Mouse (Mus musculus) embryo, embryonic 9.5 days (tissue): ENCODE measurements around the gene Zfpl1.
"Not testable (repeated sequence)": the region's sequence is repeated elsewhere in the genome, so short reads cannot be mapped to it uniquely, and the experiment has no call there.

Experiments
- DNase-seq: peaks from one replicate; pipeline ENCODE4 v3.0.0-alpha.2; 2017; ENCODE audit errors: extremely low spot score

Zfpl1 gene

DNA sequence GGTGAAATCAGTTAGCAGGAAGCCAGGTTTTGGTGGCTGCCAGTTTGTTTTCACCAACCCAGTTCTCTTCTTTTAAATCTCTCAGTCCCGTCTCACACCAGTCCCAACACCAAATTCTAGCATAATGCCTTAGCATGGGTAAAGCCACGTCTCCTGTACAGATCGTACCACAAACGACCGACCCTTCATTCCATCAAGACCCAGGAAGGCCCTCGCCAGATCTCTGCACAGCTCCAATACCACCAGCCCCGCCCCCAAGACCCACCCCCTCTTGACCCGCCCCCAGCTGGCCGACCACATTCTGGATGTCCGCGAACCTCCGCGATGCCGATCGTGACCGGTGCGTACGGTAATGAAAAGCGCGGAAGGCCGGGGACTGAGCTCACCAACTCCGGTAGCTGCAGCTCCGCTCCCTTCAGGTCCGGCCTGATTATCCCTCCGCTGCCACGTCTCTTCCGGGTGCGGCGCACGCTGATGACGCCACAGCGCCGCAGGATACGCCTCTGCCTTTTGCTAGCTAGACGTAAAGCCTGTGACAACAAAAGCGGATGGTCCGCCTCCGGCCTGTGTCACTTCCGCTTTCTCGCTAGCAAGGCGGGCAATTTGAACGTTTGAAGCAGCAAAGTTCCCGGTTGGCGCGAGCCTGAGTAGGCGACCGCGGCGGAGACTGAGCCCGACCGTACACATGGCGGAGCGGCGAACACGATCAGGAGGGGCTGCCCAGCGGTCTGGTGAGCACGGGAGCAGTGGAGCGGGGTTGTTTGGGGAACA lies at the start of gene Zfpl1, which contains the start of gene Cdca5:
Gene Zfpl1 (minus strand): TSS at position 479 of the 771 bp plus-strand sequence.
Gene Cdca5 (plus strand): TSS at position 506 of the 771 bp plus-strand sequence.
- DNase-seq, result peak; percentile 97

DNA sequence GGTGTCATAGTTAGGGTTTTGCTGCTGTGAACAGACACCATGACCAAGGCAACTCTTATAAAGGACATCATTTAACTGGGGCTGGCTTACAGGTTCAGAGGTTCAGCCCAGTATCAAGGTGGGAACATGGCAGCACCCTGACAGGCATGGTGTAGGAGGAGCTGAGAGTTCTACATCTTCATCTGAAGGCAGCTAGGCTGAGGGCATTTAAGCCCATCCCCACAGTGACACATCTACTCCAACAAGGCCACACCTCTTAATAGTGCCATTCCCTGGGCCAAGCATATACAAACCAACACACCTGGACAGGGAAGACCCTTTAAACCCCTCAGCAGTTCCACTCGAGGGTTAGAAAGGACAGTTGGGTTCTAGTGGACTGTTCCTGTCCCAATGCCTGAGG lies 48.4 kb upstream of the Zfpl1 start:
- not testable (repeated sequence) for DNase-seq

DNA sequence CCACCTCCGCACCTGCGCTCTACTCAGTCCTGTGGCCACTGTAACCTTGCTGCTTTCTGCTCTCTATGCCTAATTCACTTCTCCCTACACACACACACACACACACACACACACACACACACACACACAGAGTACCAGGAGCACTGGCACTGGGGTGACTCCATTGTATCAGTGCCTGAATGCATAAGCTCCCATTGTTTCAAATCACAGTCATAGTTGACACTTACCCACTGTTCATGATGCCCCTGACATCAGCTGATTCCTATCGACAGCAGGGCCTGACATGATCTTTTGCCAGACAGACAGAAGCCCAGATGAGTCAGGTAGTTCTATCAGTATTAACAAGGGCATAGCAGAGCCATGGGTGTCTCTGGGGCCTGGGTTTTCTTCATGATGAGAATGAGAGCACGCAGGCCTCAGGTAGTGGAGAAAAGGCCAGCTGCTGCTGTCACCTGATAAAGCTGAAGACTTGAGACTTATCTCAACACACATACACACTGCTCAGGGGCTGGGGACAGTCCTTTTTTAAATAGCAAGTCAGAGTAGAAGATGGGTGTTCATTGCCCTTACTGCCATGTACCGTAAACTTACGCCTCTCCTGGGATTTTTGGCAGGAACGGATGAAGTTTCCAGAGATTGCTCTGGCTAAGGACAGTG lies 47.5 kb upstream of the Zfpl1 start:
- DNase-seq, result no peak

DNA sequence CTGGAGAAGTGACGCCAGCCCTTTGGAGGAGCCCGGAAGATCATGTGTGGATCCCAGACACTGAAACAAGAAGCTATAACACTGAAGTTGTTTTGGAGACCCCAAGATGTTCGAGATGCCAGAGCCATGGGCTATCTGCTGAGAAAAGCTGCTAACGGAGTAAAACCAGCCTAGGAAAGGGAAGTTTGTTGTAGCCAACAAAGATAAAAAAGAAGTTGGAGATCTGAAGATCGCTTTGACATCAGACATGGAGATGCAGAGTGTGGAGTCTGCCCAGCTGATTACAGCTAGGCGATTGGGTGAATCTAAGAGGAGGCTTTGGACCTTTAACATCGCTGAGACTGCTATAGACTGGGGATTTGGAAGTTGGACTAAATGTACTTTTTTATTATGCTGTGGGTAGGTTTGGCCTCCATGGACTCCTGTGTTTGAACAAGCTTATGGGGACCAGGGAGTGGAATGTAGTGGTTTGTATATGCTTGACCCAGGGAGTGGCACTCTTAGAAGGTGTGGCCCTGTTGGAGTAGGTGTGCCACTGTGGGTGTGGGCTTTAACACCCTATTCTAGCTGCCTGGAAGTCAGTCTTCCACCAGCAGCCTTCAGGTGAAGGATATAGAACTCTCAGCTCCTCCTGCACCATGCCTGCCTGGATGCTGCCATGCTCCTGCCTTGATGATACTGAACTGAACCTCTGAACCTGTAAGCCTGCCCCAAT lies 45.8 kb upstream of the Zfpl1 start:
- not testable (repeated sequence) for DNase-seq

DNA sequence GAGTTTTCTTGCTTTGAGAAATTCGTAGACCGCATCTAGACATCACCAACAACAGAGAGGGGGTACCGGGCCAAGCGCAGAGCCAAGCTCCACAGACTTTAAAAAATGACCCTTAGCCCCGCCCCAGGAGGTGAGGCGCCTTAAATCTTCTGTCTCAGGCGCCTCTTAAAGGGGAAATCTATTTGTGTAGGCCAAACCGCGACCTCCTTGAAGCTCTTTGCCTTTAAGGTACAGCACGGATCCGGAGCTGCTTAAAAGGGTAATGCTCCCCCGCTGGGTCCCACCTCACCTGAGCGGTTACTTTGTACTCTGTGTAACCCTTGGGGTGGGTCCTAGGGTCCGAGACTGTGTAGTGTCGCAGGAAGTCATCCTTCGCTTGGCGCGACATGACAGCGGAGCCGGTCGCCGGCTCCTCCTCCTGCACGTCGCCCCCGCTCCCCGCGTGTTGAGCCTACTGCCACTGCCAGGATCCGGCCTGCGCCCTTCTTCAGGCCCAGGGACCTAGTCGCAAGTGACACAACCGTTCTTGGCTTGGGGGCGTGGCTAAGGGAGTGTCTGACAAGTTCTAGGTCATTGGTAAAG lies 43.1 kb upstream of the Zfpl1 start, which contains the start of gene Snx15:
Gene Snx15 (minus strand): TSS at position 545 of the 582 bp plus-strand sequence.
- DNase-seq, result peak; percentile 91

DNA sequence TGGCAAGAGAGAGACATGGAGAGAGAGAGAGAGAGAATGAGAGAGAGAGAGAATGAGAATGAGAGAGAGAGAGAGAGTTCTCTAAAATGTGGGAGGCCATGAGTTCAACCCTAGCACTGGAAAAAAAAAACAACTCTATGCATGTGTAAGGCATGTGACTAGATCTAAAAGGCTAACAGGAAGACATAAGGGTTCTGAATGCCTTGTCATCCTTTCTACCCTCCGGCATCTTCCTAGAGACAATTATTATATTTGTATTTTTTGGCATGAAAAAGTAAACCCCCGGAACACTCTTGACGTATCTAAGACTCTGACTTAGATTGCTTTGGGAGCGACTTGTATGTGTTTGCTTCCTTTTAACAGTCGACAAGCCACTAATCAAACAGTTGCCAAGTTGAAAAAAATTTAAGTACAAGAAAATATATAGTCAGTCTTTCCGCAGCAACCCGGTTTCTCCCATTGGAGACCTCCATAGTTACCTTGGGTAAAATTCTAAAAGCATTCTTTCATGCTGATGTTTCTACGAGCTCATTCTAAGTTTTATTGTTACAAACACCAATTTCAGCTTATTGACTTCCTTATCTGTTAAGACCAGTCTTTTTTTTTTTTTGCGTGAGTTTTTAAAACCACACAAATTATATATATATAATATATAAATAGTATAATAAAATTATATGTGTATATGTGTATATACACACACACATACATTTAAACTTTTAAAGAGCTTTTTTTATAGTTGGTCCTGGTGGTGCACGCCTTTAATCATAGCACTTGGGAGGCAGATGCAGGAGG lies 42.2 kb upstream of the Zfpl1 start:
- no peak for DNase-seq

DNA sequence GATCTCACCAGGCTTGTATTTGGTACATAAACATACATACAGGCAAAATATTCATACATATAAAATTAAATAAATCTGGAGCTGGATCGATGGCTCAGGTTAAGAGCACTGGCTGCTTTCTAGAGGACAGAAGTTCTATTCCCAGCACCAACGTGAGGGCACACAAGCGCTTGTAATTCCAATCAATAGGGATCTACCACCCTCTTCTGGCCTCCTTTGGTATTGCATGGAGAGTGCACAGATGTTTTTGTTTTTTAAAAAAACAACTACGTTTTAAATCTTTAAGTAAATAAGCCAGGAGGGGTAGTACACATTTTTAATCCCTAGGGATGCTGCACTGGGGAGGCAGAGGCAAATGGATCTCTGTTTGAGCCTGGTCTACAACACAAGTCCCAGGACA lies 41.5 kb upstream of the Zfpl1 start:
- DNase-seq, result peak; percentile 53

DNA sequence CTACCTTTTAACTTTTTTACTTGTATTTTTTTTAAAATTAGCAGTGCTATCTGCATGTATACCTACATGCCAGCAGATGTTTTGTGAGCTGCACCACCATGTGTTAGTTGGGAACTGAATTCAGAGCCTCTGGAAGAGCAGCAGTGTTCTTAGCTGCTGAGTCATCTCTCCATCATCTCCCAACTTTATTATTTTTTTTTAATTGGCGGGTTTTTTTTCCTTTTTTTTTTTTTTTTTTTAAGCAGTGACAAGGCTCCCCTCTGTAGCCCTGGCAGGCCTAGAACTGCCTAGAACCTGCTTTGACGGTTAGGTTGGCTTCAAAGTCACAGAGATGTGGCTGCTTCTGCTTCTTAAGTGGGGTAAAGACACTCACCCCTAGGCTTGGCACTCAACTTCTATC lies 40.1 kb upstream of the Zfpl1 start:
- DNase-seq, result no peak

DNA sequence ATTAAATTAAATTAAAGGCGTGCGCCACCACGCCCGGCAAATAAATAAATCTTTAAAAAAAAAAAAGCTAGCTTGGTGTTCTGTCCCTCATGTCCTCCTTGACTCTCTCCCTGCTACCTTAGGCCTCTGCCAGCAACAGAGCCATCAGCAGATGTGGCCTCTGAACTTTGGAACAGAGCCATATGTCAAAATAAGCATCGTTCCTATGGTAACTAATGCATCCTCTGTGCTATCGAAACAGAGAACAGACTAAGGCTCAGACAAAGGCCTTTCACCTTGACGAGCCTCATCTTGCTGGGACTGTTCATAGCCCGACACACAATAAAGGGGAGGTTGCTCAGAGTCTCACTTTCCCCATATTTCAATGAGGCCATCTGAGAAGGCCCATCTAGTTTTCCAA lies 38.6 kb upstream of the Zfpl1 start:
- DNase-seq, result peak; percentile 28

DNA sequence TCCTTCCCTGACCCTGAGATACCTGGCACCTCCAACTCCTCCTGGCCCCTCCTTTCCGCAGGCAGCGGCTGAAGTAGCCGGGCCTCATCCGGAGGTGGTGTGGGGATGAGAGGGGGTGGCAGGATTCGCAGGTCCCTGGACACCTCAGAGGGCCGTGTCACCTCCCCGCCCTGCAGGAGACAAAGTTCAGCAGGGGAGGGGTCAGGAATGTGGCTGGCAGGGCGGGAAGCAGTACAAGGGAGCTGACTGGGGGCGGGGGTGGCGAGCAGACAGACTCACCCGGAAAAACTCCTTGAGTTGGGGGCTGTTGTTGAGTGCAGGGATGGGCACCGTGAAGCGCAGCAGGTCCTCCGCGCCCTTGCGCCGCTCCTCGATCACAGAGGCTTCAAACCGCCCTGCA lies 37.0 kb upstream of the Zfpl1 start:
- no peak for DNase-seq

DNA sequence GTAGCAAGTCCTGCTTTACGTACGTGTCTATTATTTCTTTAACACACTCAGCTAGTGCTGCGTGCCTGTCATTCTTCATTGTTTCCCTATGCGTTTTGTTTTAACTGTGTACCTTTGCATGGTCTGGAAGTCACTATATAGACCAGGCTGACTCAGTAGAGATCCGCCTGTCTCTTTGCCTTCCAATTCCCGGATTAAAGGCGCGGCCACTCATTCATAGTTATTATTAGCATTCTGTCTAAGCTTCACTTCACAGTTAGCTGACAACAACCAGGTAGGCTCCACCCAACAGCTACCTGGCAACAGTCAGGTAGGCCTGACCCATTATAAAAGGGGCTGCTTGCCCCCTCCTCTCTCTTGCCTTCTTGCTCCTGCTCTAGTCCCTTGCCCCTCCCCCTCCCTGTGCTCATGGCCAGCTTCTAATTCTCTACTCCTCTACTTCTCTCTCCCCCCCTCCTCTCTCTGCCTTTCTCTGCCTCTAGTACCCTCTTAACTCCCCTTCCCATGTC lies 34.0 kb upstream of the Zfpl1 start:
- no peak for DNase-seq

DNA sequence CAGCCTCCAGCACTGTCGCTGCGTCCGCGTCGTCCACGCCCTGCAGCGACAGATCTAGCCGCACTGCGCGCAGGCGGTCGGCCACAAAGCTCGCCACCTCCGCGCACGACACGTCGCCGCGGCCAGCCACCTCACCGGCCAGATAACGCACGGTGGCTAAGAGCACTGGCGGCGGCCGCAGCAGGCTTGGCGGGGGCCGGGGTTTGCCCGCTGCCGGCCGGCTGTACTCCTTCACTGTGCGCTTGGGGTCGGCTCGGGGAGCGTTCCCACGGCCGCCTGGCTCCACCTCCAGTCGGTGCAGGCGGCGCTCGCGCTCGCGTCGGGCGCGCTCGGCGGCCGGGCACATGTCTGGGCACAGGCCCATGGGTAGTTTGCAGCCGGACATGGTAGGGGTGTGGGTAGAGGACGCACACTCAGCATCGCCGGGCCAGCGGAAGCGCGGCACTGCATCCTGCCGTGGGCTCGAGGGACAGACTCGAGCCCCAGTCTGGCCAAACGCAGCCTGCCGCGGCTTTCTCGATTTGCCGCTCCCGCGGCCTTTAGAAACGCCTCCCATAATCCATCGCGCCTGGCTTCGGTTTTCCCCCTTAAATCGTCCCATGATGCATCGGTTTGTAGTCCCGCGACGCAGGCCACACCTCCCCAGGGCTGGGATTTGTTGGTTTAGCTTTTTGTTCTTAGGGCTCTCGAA lies 33.4 kb upstream of the Zfpl1 start, which contains the start of gene Sac3d1:
Gene Sac3d1 (minus strand): TSS at position 665 of the 691 bp plus-strand sequence.
- peak; percentile 91 for DNase-seq

DNA sequence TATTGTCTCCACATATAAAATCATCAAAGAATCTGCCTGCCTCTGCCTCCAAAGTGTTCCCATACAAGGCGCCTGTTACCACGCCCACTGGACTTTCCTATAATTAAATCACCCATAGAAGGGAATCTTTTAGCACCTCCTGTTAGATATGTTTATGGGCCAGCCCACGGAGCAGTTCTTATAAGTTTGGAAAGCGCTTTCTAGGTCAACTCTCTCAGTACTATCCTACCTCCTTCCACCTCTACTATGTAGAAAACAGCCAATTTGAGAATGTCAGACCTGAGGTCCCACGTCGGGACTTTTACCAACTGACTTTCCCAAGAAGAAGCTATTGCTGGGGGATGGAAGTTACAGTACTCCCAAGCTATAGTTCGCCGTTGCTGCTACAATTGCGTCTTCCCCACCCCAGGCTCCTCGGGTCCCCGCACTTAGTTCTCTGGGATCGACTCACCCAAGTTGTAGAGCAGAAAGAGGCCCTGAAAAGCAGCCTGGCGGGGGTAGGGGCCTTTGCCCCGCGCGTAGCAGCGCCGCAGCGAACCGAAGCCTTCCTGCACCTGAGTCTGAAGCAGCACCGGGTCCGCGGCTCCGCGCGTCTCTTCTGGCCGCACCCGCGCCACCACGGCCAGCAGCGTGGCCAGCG lies 32.7 kb upstream of the Zfpl1 start:
- DNase-seq, result no peak

DNA sequence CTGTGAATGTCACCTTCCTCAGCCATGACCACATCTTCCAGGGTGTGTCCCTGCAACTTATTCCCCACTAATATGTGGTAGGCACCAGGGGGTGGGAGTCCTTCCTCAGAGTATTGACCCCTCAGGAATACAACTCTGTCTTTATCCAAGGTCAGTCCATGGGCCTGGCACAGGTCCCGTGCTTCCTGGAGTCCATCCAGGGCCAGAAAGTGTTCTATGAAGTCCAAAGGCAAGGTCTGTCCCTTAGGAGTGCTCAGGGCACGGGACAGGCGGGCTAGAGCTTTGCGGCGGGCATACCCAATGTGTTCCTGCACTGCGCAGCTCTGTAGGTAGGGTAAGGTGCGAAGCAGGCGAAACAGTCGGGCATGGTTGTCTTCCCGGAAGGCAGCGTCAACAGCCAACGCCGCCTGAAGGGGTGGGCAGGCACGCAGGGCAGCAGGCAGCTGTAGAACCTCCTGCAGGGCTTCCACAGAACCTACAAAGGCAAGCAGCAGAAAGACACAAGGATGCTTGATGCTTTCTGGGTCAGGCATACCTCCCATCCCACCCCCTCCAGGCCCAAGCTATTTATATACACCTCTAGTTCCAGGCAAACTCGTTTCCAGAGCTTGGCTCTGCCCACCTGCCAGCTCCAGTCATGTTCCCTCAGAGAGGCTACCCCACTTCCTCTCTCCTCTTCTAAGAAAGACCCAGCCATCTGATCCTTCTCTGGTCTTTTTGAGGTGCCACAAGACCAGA lies 31.5 kb upstream of the Zfpl1 start:
- no peak for DNase-seq

DNA sequence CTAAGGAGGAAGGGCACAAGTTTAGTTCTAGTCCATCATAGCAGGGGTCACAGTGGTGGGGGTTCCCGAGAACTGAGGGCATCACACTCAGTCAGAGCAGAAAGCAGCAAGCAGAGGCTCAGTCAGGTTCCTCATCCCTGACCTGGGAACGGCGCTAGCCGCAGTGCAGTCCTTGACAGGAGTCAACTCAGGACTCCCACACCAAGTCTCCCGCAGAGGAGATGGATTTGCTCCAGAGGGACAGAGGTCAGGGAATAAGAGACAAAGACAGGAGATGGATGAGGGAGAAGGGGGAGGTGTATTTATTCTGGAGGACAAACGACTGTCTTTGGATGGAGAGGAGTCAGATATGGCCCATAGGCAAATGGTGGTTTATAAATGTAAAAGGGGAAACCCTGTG lies 28.4 kb upstream of the Zfpl1 start:
- DNase-seq, result no peak

DNA sequence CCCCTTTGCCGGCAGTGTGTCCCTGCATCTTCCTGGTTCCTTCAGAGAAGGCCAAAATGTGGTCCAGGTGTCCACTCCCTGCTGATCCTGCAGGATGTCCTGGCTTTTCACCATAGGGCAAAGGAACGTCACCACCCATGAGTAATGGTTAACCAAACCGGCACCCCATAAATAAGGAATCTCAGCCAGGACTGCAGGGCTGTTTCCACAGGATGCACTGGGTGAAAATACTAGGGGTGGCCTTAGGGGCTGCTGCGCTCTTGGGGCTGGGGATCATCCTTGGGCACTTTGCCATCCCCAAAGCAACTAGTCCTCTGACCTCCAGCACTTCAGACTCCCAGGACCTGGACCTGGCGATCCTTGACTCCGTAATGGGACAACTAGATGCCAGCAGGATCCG lies 20.8 kb upstream of the Zfpl1 start, which contains the start of gene Naaladl1:
Gene Naaladl1 (plus strand): TSS at position 197 of the 400 bp plus-strand sequence.
- no peak for DNase-seq

DNA sequence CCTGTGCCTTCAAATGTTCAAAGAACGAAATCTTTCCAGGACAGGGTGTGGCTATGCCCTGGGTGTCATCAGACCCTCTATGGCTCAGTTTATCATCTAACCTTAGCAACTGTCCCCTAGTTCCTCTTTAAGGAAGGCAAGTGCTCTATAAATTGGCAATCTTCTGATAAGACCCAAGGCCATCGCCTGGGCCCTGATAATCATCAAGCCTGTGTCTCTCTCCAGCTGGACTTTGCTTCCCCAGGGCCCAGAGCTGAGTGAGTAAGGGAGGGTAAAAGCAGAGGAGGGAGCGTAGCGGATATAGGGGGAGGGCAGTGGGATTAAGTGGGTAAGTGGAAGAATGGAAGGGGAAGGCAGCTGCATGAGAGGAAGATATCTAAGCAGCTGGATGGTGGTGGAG lies 19.7 kb upstream of the Zfpl1 start:
- no peak for DNase-seq

DNA sequence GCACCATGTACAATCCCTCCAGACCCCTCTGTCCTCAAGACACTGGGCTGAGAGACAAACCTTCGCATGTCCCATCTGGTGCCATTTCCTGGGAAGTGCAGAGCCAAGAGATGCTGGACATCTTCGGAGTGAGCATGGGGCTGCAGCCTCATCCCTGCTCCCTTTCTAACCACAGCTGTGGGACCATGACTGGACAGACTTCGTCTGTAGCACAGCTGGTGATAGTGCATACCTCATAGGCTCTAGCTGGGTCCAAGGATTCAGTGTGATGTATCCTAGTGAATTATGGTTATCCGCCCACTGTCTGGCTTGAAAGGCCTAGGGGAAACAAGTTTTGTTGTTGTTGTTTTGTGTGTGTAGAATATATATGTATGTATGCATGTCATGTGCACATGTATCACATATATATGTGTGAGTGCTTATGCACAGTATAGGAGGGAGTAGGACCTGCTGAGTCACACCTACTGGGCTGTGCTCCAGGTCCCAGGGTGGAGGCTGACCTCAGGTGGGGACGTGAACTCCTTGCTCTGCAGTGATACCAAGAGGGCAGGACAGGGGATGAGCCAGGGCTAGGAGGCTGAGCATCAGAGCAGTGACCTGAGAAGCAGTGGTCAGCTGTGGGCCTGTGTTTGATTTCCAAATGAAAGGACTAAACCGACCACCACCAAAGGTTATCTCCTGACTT lies 17.6 kb upstream of the Zfpl1 start:
- DNase-seq, result no peak

DNA sequence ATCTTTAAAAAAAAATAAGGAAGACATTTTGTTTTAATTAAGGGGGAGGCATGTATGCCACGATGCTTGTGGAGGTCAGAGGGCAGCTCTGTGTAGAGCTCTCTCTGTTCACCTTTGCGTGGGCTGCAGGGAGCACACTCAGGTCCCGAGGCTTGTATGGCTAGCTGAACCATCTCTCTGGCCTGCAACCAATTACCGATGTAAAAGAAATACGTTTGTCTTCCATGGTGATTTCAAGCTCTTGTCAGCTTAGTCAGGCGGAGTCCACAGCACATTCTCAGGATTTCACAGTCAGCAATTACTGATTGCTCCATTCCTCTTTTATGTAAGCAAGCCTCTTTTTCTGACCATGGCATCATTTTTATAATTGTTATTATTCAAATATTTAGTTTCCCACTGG lies 16.4 kb upstream of the Zfpl1 start:
- no peak for DNase-seq
